Mouse (Mus musculus): ENCODE measurements around the gene E330009J07Rik. TPM values are rescaled to one million over a fixed set of nuclear protein-coding genes. Genes with fewer than 3 reads are reported as not detected.

E330009J07Rik gene
- total RNA-seq (2021), result 10 to 100 TPM; 57.4 to 58.1 TPM

- intact Hi-C loops (cut with DNase I), result loop anchor here (1.0 kb wide), 1 partner anchor 35 kb away; the partner anchor contains the start of gene Ssbp1
- peak; percentile 85 to 89 for DNase-seq (ENCODE audit: low spot score in 2 of 2)
Observed at GRCm38 (mm10) chr6:40436047-40436483, at the start of gene E330009J07Rik. Gene E330009J07Rik, minus strand, starts transcription at chr6:40436135.

GRCm38 (mm10) chr6:40482318-40482717 is 46.4 kb upstream of the E330009J07Rik start:
- DNase-seq (ENCODE audit: low spot score in 2 of 2), result peak in 1 of 2 experiments; percentile 48
- intact Hi-C loops (cut with DNase I), result no loop called here

GRCm38 (mm10) chr6:40479705-40480104 is 43.8 kb upstream of the E330009J07Rik start:
- DNase-seq (ENCODE audit: low spot score in 2 of 2), result no peak
- intact Hi-C loops (cut with DNase I), result loop anchor here (1.0 to 5.0 kb wide), 2 partner anchors 210 to 363 kb away; no protein-coding TSS in a partner anchor

GRCm38 (mm10) chr6:40476132-40476531 is 40.2 kb upstream of the E330009J07Rik start:
- no peak for DNase-seq (ENCODE audit: low spot score in 2 of 2)
- intact Hi-C loops (cut with DNase I), result loop anchor here (5.0 kb wide), 1 partner anchor 366 kb away; no protein-coding TSS in a partner anchor

GRCm38 (mm10) chr6:40471720-40472010 is 35.7 kb upstream of the E330009J07Rik start:
- no peak for DNase-seq (ENCODE audit: low spot score in 2 of 2)
- intact Hi-C loops (cut with DNase I), result loop anchor here (1.0 to 2.0 kb wide), 2 partner anchors 35 to 41 kb away; partner anchors contain the start of gene E330009J07Rik

GRCm38 (mm10) chr6:40470916-40471719 is 35.2 kb upstream of the E330009J07Rik start, which contains the start of gene Ssbp1:
Gene Ssbp1, plus strand, starts transcription at chr6:40471352.
- intact Hi-C loops (cut with DNase I), result loop anchor here (1.0 kb wide), 1 partner anchor 35 kb away; the partner anchor contains the start of gene E330009J07Rik
- DNase-seq (ENCODE audit: low spot score in 2 of 2), result peak; percentile 91 to 94

GRCm38 (mm10) chr6:40465710-40466109 is 29.8 kb upstream of the E330009J07Rik start:
- DNase-seq (ENCODE audit: low spot score in 2 of 2), result no peak
- intact Hi-C loops (cut with DNase I), result no loop called here

- intact Hi-C loops (cut with DNase I), result no loop called here
- no peak for DNase-seq (ENCODE audit: low spot score in 2 of 2)
Observed at GRCm38 (mm10) chr6:40454436-40455041, 18.6 kb upstream of the E330009J07Rik start.

- intact Hi-C loops (cut with DNase I), result no loop called here
- DNase-seq (ENCODE audit: low spot score in 2 of 2), result no peak
Observed at GRCm38 (mm10) chr6:40448626-40449025, 12.7 kb upstream of the E330009J07Rik start.

GRCm38 (mm10) chr6:40443281-40443928 is 7.5 kb upstream of the E330009J07Rik start:
- DNase-seq (ENCODE audit: low spot score in 2 of 2), result no peak
- intact Hi-C loops (cut with DNase I), result no loop called here

GRCm38 (mm10) chr6:40441755-40442154 is 5.8 kb upstream of the E330009J07Rik start:
- no peak for DNase-seq (ENCODE audit: low spot score in 2 of 2)
- intact Hi-C loops (cut with DNase I), result no loop called here

- intact Hi-C loops (cut with DNase I), result no loop called here
- DNase-seq (ENCODE audit: low spot score in 2 of 2), result no peak
Observed at GRCm38 (mm10) chr6:40441276-40441675, 5.3 kb upstream of the E330009J07Rik start.

- DNase-seq (ENCODE audit: low spot score in 2 of 2), result peak in 1 of 2 experiments; percentile 38
- intact Hi-C loops (cut with DNase I), result no loop called here
Observed at GRCm38 (mm10) chr6:40439731-40440130, 3.8 kb upstream of the E330009J07Rik start.

GRCm38 (mm10) chr6:40438936-40439335 is 3.0 kb upstream of the E330009J07Rik start, which contains the start of gene Wee2:
Gene Wee2, plus strand, starts transcription at chr6:40439088.
- peak in 1 of 2 experiments; percentile 53 for DNase-seq (ENCODE audit: low spot score in 2 of 2)
- intact Hi-C loops (cut with DNase I), result no loop called here

- intact Hi-C loops (cut with DNase I), result loop anchor here (1.0 kb wide), 1 partner anchor 36 kb away; the partner anchor contains the start of gene Ssbp1
- peak; percentile 70 to 89 for DNase-seq (ENCODE audit: low spot score in 2 of 2)
Observed at GRCm38 (mm10) chr6:40435151-40436046, 536 bp downstream of the E330009J07Rik start.

- DNase-seq (ENCODE audit: low spot score in 2 of 2), result no peak
- intact Hi-C loops (cut with DNase I), result no loop called here
Observed at GRCm38 (mm10) chr6:40434697-40435096, 1.2 kb downstream of the E330009J07Rik start.

- DNase-seq (ENCODE audit: low spot score in 2 of 2), result peak; percentile 61 to 86
- intact Hi-C loops (cut with DNase I), result no loop called here
Observed at GRCm38 (mm10) chr6:40432346-40433275, 3.3 kb downstream of the E330009J07Rik start.

GRCm38 (mm10) chr6:40431812-40432211 is 4.1 kb downstream of the E330009J07Rik start:
- DNase-seq (ENCODE audit: low spot score in 2 of 2), result no peak
- intact Hi-C loops (cut with DNase I), result loop anchor here (2.0 kb wide), 1 partner anchor 41 kb away; no protein-coding TSS in a partner anchor

All from left cerebral cortex, postnatal 25 days (tissue).